Mouse (Mus musculus) cerebellum, adult 11-12 months (tissue): ENCODE measurements at regions not wholly inside any gene's neighbourhood (a gene's known extent, or its start where the extent isn't known, plus 50 kb on each side); places are given as distances from the start of the nearest gene placed in this dataset.
A peak's percentile ranks its signal among the peaks of the same experiment; 100 is the strongest.

ENCODE experiments used
- DNase-seq: peaks from one replicate; pipeline ENCODE4 v3.0.0; 2022

GRCm38 (mm10) chr2:11362205-11362994 lies 190.5 kb downstream of the Prkcq start:
- DNase-seq, result peak; percentile 88

- DNase-seq, result no peak
Measured at GRCm38 (mm10) chr2:11359280-11359679, 187.4 kb downstream of the Prkcq start.

GRCm38 (mm10) chr2:11356714-11357113 lies 184.8 kb downstream of the Prkcq start:
- no peak for DNase-seq

GRCm38 (mm10) chr2:11355594-11355993 lies 183.7 kb downstream of the Prkcq start:
- no peak for DNase-seq
